Comparison of ENCODE assay signal across 16 mouse cellular contexts in genomic region chr13:99939320-99939671, GRCm38 (mm10). TPM values are rescaled to one million over a fixed set of nuclear protein-coding genes. Genes with fewer than 3 reads are reported as not detected.
DNase-seq lines count a peak whose midpoint lies in the region; ATAC-seq and TF ChIP-seq lines count a peak whose summit lies in the region.
"Had no signal": no experiment of that assay in that cellular context is flagged by ENCODE, and none has a peak within 500 bp of the region (broad histone marks: within the 10 kb centered on the region; RNA-seq: fewer than 3 reads in every experiment).

No protein-coding gene starts in this region.

- H3K4me3 ChIP-seq in hindbrain, embryonic 13.5 days: no peak overlapping the region
- H3K4me3 ChIP-seq in hindbrain, embryonic 10.5 days: no peak overlapping the region
- H3K4me3 ChIP-seq in MEL (ENCODE audit: control insufficient read depth in 1 of 2, insufficient read depth in 1 of 2, low read depth in 2 of 2, low read length in 2 of 2): peak overlapping the region; percentile 30 to 49
- H3K4me3 ChIP-seq: heart, embryonic 13.5 days; kidney, embryonic 15.5 days; layer of hippocampus, adult 2 months had no signal

- H3K9me3 ChIP-seq in hindbrain, embryonic 13.5 days: no peaks in the 10 kb centered on the region
- no peaks in the 10 kb centered on the region for H3K9me3 ChIP-seq in hindbrain, embryonic 10.5 days
- no peaks in the 10 kb centered on the region for H3K9me3 ChIP-seq in MEL (replicated peaks; ENCODE audit: insufficient read depth, low read length)
- H3K9me3 ChIP-seq: kidney, embryonic 15.5 days had no signal

- H3K4me1 ChIP-seq in hindbrain, embryonic 13.5 days (replicated peaks): peaks cover 33% of the 10 kb centered on the region
- peaks cover 20% of the 10 kb centered on the region for H3K4me1 ChIP-seq in hindbrain, embryonic 10.5 days (replicated peaks)
- peaks cover 0 to 8% of the 10 kb centered on the region in 2 experiments; a peak in 2 of 4 replicates for H3K4me1 ChIP-seq in MEL (ENCODE audit: control insufficient read depth in 1 of 2, insufficient read depth in 2 of 2, low read length in 2 of 2)
- H3K4me1 ChIP-seq: heart, embryonic 13.5 days; kidney, embryonic 15.5 days had no signal

- no peaks in the 10 kb centered on the region for H3K27me3 ChIP-seq in hindbrain, embryonic 13.5 days
- no peaks in the 10 kb centered on the region for H3K27me3 ChIP-seq in hindbrain, embryonic 10.5 days (ENCODE audit: insufficient read depth, poor library complexity, severe bottlenecking)
- H3K27me3 ChIP-seq in MEL (ENCODE audit: control insufficient read depth in 1 of 2, insufficient read depth in 2 of 2, low read length in 2 of 2): no peaks in the 10 kb centered on the region
- H3K27me3 ChIP-seq: heart, embryonic 13.5 days; kidney, embryonic 15.5 days had no signal

- no peaks in the 10 kb centered on the region for H3K79me2 ChIP-seq in MEL (ENCODE audit: control insufficient read depth, insufficient read depth, low read length, poor library complexity)

- TF ChIP-seq EP300 in MEL (IDR thresholded peaks at IDR 0.05; ENCODE audit: low read depth in 1 of 2, low read length in 2 of 2): peak; percentile 4 to 38; a peak in 1 of 4 replicates

- H3K9ac ChIP-seq in hindbrain, embryonic 13.5 days: no peak overlapping the region
- H3K9ac ChIP-seq in MEL (ENCODE audit: control insufficient read depth, low read depth, low read length, poor library complexity, severe bottlenecking): peak overlapping the region; percentile 47
- H3K9ac ChIP-seq: heart, embryonic 13.5 days; kidney, embryonic 15.5 days had no signal

- no peak for TF ChIP-seq CTCF in MEL (IDR thresholded peaks at IDR 0.05 in 2 of 3, conservative IDR thresholded peaks at IDR 0.05 in 1 of 3; ENCODE audit: control insufficient read depth in 1 of 3, insufficient read depth in 1 of 3, low read depth in 2 of 3, low read length in 3 of 3, poor library complexity in 1 of 3, severe bottlenecking in 1 of 3)

- peak overlapping the region; percentile 58 for H3K27ac ChIP-seq in hindbrain, embryonic 13.5 days
- H3K27ac ChIP-seq in hindbrain, embryonic 10.5 days: no peak overlapping the region
- peak overlapping the region; percentile 54 for H3K27ac ChIP-seq in MEL (ENCODE audit: control insufficient read depth, low read depth, low read length)
- H3K27ac ChIP-seq: heart, embryonic 13.5 days; kidney, embryonic 15.5 days; layer of hippocampus, adult 2 months had no signal

- TF ChIP-seq RAD21 in MEL (IDR thresholded peaks at IDR 0.05; ENCODE audit: low read depth, low read length): no peak

- peak overlapping the region; percentile 13; the same call in 1 of the 2 replicates for H3K4me2 ChIP-seq in hindbrain, embryonic 13.5 days
- H3K4me2 ChIP-seq: heart, embryonic 13.5 days; kidney, embryonic 15.5 days had no signal

- ATAC-seq in hindbrain, embryonic 13.5 days (ENCODE audit: low FRiP score): no peak
- peak; percentile 90 to 94 for ATAC-seq in hematopoietic stem cell, adult 5-6 weeks (replicated peaks in 1 of 2; ENCODE audit: insufficient read depth in 1 of 2, low FRiP score in 2 of 2, low TSS enrichment in 1 of 2, low read depth in 1 of 2, poor library complexity in 2 of 2, severe bottlenecking in 2 of 2)
- ATAC-seq in monocyte, adult 5-6 weeks (replicated peaks; ENCODE audit: insufficient number of reproducible peaks, low FRiP score, low TSS enrichment, poor library complexity, severe bottlenecking): 0 out of 2 replicates have a peak, but pooled peaks have one; percentile 27
- no peak for ATAC-seq in activated CD4-positive, CD25-positive, alpha-beta regulatory T cell, adult 4 months

- no peaks in the 10 kb centered on the region; the same call in 1 of the 2 replicates for H3K36me3 ChIP-seq in hindbrain, embryonic 13.5 days
- no peaks in the 10 kb centered on the region for H3K36me3 ChIP-seq in hindbrain, embryonic 10.5 days
- peaks cover 0 to 6% of the 10 kb centered on the region in 2 experiments; a peak in 2 of 4 replicates for H3K36me3 ChIP-seq in MEL (ENCODE audit: control insufficient read depth in 1 of 2, insufficient read depth in 2 of 2, low read length in 2 of 2)
- H3K36me3 ChIP-seq: heart, embryonic 13.5 days had no signal

- 43% methylated on average over 8 of the region's 8 CpGs for WGBS in hindbrain, embryonic 13.5 days
- whole genome bisulfite sequencing in hindbrain, embryonic 10.5 days: 79% methylated on average over 8 of the region's 8 CpGs

- TF ChIP-seq POLR2A in MEL (IDR thresholded peaks at IDR 0.05; ENCODE audit: control insufficient read depth in 1 of 2, insufficient read depth in 1 of 2, low read depth in 1 of 2, low read length in 2 of 2, poor library complexity in 1 of 2): peak in 1 of 2 experiments; percentile 27; a peak in 1 of 4 replicates

- no peak for DNase-seq in hindbrain, embryonic 10.5 days (ENCODE audit: low spot score)
- peak; percentile 85 for DNase-seq in MEL (ENCODE audit: low read depth, low spot score)
- DNase-seq in spleen, postnatal 14 days (ENCODE audit: low spot score in 2 of 2): no peak
- DNase-seq: adrenal gland, adult 8-10 months; cerebellum, postnatal 36 days; lung, adult 2 months; spleen, adult 18-20 months had no signal

TF ChIP-seq in MEL, 35 proteins besides CTCF, POLR2A, EP300 and RAD21:
- TF ChIP-seq TBP (IDR thresholded peaks at IDR 0.05; ENCODE audit: low read depth, low read length) (0 out of 2 replicates have a peak, but pooled peaks have one; percentile 12), SIN3A (IDR thresholded peaks at IDR 0.05; ENCODE audit: low read length) (0 out of 2 replicates have a peak, but pooled peaks have one; percentile 17), MAFK (IDR thresholded peaks at IDR 0.05; ENCODE audit: borderline replicate concordance, low read depth, low read length) (no peak), HCFC1 (IDR thresholded peaks at IDR 0.05; ENCODE audit: low read depth, low read length) (peak; percentile 53; the same call in 1 of the 2 replicates), NELFE (IDR thresholded peaks at IDR 0.05; ENCODE audit: low read depth, low read length) (peak; percentile 34; the same call in 1 of the 2 replicates), MXI1 (IDR thresholded peaks at IDR 0.05; ENCODE audit: low read depth, low read length) (no peak)

RNA-seq across cellular contexts. Expression of gene Cartpt, which starts 38.4 kb away (rescaled TPM):
- 18.8 and 24.4 TPM in 2 replicates for polyA plus RNA-seq in hindbrain, embryonic 13.5 days (2015; fragmentation: Nextera tagmentation; extraction: Ambion mirVana)
- polyA plus RNA-seq in hindbrain, embryonic 10.5 days (2016; fragmentation: Nextera tagmentation; extraction: Ambion mirVana): 9.3 and 31.1 TPM in 2 replicates
- not detected in 2 replicates for total RNA-seq in MEL (2012; rRNA removed)
- polyA plus RNA-seq in MEL (2012; ENCODE audit: insufficient read depth in 1 of 2, insufficient read length in 2 of 2, low read depth in 1 of 2, low replicate concordance in 2 of 2, missing spikeins in 1 of 2): not detected
- not detected in 2 replicates for total RNA-seq in hematopoietic stem cell, adult 5-6 weeks (2017)
- not detected in 3 replicates for total RNA-seq in monocyte, adult 5-6 weeks (2017)
- polyA plus RNA-seq in activated CD4-positive, CD25-positive, alpha-beta regulatory T cell, adult 4 months (2017; shearing (Covaris generic)): not detected
- total RNA-seq: gastrocnemius, postnatal 4 days had no signal
- polyA plus RNA-seq: testis, adult 2 months had no signal

Comparison
In these comparisons a context has a peak if more than half of its experiments do, and no peak if none do; other contexts are left out.
1. ATAC-seq: peak in hematopoietic stem cell, adult 5-6 weeks (2 of 2) and monocyte, adult 5-6 weeks (single experiment); none in hindbrain, embryonic 13.5 days (single experiment) and activated CD4-positive, CD25-positive, alpha-beta regulatory T cell, adult 4 months (single experiment).
2. H3K4me3 ChIP-seq: peak in MEL (2 of 2); none in hindbrain, embryonic 13.5 days (single experiment) and hindbrain, embryonic 10.5 days (single experiment).
3. RNA of gene Cartpt, which starts 38.4 kb away (polyA plus RNA-seq): 9.3 to 31.1 TPM in hindbrain, embryonic 10.5 days and 18.8 to 24.4 TPM in hindbrain, embryonic 13.5 days; not detected in MEL and not detected in activated CD4-positive, CD25-positive, alpha-beta regulatory T cell, adult 4 months; every median in the first group is over 10 times any median in the second.